Mouse (Mus musculus): ENCODE measurements around the gene Hist1h1a.
A peak's percentile ranks its signal among the peaks of the same experiment; 100 is the strongest.
"Not testable (repeated sequence)": the region's sequence is repeated elsewhere in the genome, so short reads cannot be mapped to it uniquely, and the experiment has no call there.

Hist1h1a gene

DNA sequence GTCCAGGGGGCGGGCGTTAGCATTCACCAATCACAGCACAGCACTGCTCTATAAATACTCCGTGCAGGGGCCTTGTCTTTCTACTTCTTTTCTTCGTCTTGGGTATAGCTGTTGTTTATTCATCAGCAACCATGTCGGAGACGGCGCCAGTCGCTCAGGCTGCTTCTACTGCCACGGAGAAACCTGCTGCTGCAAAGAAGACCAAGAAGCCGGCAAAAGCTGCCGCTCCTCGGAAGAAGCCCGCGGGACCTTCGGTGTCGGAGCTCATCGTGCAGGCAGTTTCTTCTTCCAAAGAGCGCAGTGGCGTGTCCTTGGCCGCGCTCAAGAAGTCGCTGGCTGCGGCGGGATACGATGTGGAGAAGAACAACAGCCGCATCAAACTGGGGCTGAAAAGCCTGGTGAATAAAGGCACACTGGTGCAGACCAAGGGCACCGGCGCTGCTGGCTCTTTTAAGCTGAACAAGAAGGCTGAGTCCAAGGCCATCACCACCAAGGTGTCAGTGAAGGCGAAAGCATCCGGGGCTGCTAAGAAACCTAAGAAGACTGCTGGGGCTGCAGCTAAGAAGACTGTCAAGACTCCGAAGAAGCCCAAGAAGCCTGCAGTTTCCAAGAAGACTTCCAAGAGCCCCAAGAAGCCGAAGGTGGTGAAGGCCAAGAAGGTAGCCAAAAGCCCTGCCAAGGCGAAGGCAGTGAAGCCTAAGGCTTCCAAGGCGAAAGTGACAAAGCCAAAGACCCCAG, at the start of gene Hist1h1a:
Gene Hist1h1a, plus strand, starts transcription at position 81 of the 738 bp plus-strand sequence.
- DNase-seq (ENCODE audit: inconsistent age in 2 of 2, low spot score in 1 of 2) = peak; percentile 86 to 95

DNA sequence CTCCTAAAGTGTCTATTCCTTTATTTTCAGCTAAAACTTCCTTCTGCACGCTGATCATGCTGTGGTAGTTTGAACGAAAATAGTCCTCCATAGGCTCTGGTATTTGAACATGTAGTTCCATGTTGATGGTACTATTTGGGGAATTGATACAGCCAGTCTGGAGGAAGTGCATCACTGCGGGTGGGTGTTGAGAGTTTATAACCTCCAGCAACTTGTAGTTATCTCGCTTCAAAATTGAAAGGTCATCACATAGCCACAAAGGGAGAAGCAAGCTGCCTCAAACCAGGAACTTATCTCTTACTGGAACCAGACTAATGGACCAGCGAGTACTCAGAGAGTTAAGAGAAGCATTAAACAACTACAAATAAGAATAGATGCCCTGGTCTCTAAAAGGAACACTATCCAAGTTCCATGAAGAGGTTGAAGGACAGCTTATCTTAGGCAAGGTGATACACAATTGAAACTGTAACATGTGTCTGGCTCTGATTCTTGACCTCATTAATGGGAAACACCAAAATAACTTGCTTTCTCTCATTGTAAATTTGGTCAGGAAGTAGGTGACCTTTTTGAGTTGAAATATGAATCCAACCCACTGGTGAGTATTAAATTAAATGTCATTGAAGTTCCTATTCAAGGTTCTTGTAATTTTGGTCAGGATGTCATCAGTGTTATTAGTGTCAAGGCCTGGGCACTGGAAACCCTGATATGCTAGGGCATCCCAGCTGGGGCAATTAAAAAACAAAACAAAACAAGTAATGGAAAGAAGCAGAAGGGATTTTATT, 47.0 kb upstream of the Hist1h1a start:
- DNase-seq (ENCODE audit: inconsistent age in 2 of 2, low spot score in 1 of 2) = peak in 1 of 2 experiments; percentile 66

DNA sequence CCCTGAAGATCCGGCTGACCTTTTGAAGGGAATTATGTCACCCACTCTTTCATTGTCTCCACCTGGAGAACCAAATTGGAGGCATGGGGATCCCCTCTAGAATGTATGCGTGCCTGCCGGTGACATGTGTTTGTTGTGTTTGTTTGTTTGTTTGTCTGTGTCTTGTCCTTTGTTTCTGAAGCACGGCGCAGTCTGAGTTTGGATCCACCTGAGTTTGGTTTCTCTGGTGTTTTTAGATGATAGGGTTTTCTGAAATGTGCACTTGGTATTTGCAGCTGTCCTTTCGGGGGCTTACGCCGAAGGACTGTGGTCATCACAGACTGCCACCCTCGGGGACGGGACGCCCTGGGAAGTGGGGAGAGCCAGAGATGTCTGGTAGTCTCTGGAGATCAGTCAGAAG, 46.3 kb upstream of the Hist1h1a start:
- no peak for DNase-seq (ENCODE audit: inconsistent age in 2 of 2, low spot score in 1 of 2)

DNA sequence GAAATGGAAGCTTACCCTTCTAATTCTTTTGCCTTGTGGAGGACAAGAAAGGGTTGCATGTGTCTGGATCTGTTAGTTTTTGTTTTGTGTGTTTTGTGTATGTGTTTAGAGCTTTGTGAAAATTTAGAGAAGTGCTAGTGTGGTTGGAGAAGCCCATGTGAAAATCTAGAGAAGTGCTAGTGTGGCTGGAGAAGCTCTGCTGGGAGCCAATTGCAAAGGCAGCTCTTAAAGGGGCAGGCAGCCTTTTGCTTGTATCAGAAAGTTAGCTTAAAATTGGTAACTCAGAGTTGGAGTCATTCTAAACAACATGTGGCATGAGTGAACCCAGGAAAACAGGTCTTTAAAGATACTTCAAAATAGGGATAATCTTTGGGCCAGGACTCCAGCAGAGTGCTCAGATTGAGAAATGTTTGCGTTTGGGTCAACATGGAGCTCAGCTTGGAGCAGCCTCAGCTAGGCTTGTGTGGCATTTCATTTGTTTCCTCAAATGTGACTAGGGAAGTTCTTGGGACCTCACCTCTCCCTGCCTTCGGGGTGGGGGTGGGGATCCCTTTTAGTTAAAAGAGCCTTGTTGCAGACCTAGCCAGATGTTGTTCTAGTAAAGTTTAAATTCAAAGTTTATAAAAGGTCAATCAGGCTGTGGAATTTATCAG, 45.7 kb upstream of the Hist1h1a start:
- DNase-seq (ENCODE audit: inconsistent age in 2 of 2, low spot score in 1 of 2) = not testable (repeated sequence)

DNA sequence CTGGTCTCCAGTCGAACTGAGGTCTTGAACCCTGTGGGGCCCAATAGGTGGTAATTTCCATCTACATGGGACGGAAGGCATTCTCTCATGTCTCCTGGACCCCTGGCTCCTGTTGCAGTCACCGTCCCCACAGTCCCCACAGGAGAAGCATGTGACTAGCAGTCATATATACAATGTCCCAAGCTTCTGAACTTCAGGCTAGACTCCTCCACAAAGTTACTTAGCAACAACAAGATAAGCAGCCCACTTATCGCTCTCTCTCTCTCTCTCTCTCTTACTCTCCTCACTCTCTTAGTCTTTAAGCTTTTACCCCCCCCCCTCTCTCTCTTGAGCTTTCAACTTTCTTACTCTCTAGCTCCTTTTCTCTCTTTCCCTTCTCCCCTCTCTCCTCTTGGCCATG, 39.2 kb upstream of the Hist1h1a start:
- no peak for DNase-seq (ENCODE audit: inconsistent age in 2 of 2, low spot score in 1 of 2)

DNA sequence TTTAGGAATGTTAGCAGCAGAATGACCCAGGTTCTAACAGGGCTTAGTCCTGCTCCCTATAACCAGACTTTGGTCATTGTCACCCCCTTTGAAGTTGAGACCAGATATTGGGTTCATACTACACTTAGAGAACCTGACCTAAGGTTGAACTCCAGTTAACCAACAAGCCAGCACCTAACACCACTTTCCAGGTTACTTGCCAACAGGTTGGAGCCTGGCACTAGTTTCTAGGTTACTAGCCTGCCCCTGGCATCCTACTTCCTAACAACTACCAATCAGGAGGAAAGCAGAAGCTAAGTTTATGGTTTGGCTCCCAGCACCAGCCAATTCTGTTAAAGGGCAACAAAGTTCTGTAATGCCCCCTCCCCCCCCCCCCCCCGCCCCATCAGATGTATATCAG, 38.3 kb upstream of the Hist1h1a start:
- DNase-seq (ENCODE audit: inconsistent age in 2 of 2, low spot score in 1 of 2) = no peak

DNA sequence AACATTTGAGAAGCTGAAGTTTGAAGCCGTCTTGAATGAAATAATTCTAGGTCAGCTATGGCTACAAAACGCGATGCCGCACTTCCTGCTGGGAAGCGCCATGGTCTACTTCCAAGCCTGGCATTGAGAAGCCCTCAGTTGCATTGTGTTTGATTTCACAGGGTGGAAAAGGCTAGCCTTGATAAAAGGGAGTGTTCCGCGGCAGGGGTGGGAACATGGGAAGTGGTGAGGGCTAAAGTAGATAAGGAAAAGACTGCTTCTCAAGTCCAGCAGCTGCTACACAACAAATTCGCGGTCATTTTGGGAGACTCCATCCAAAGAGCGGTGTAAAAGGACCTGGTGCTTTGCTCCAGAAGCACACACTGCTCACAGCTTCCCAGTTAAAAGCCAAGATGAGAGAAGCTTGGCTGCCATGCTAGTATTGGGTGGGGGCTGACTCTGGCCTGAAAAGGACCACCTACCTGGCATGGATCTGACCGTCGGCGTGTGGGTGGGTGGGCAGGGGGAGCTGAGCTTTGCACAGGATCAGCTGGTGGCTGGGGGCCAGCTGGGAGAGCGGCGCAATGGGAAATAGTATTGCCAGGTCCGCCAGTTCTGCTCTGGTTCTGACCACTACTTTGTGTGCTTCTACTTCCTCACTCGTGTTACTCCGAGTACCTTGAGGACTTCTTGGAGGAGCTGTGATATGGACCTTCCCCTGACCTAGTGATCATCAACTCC, 34.8 kb upstream of the Hist1h1a start:
- DNase-seq (ENCODE audit: inconsistent age in 2 of 2, low spot score in 1 of 2) = no peak

DNA sequence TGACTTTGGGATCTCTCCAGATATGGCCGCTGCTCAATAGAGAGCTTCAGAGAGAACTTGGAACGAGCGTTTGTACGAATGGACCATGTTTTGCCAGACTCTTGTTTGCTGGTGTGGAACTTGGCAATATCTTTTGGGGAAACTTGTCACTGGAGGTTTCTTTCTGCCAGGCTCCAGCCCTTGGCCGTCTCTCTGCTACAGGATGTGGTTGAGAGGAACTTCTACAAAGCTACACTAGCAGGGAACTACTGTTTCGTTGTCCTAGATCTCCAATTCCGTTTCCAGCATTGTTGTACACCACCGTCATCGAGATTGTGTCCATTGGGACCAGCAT, 34.3 kb upstream of the Hist1h1a start:
- no peak for DNase-seq (ENCODE audit: inconsistent age in 2 of 2, low spot score in 1 of 2)

DNA sequence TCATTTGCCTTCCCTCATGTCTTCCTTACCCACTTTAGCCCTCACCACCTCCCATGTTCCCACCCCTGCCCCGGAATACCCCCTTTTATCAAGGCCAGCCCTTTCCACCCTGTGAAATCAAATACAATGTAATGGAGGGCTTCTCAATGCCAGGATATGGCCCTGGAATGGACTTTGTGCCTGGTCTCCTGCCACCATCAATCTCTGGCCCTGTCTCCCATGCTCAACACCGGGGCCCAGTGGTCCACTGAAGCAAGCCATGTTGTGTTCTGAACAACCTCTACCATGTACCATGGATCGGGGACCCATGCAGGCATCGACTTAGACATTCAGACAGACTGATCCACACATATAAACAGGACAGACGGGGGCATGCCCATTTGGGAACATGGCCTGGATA, 33.8 kb upstream of the Hist1h1a start:
- no peak for DNase-seq (ENCODE audit: inconsistent age in 2 of 2, low spot score in 1 of 2)

DNA sequence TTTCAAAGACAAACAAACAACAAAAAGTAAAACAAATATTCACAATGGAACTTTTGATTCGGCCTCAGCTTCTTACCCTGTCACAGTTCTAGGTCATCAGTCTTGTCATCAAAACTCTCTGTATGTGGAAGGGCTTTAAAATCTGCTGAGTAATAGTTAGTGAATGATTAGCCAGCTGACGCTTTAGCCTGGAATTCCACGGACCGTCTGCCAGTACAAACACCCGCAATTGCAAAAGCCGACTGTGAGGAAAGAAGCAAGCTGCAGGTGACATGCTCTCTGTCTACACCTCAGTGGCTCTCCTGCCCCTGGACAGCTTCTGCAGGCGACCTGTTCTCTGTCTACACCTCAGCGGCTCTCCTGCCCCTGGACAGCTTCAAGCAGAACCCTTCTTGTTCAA, 33.0 kb upstream of the Hist1h1a start:
- DNase-seq (ENCODE audit: inconsistent age in 2 of 2, low spot score in 1 of 2) = peak in 1 of 2 experiments; percentile 75

DNA sequence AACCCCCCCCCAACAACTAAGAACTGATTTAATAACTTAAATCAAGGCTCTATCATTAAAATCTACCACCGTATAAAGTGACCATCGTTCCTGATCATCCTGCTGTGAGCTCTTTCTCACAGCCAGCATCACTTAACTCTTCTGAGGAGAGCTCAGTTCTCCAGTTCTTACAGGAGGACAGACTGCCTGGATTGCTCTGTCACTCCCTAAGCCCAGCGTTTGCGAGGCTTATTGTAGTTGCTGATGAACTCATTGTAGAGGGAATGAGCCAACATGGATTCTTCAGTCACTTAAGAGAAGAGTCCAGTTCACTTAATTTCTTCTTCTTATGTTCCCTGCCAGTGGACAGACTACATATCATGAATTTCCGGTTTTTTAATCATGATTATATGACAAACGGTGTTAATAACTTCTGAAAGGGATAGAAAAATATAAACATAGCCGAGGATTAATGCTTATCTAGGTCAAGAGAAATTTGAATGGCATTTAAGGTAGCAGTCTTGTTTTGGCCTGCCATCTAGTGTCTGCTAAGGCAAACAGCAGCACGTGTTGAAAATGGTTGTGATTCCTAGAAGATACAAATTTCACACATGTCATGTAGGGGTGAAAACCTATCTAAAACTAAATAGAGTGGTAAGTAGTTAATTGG, 31.2 kb upstream of the Hist1h1a start:
- peak in 1 of 2 experiments; percentile 74 for DNase-seq (ENCODE audit: inconsistent age in 2 of 2, low spot score in 1 of 2)

DNA sequence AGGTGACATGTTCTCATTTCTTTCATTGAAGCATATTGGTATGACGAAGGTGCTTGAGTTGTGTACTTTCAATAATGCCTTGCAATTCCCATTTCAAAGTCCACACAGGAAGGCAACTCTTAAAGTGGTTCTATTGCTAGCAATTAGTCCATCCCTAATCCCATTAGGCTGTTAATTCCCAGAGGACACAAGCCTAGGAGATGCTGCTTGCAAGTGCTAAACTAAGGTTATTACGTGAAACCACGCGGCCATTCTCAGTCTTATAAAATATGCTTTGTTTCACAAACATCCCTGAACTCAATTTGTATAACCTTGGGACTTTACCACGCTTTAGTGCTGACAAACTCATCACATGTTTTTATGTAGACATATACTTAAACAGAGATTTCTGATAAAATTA, 26.4 kb upstream of the Hist1h1a start:
- DNase-seq (ENCODE audit: inconsistent age in 2 of 2, low spot score in 1 of 2) = no peak

DNA sequence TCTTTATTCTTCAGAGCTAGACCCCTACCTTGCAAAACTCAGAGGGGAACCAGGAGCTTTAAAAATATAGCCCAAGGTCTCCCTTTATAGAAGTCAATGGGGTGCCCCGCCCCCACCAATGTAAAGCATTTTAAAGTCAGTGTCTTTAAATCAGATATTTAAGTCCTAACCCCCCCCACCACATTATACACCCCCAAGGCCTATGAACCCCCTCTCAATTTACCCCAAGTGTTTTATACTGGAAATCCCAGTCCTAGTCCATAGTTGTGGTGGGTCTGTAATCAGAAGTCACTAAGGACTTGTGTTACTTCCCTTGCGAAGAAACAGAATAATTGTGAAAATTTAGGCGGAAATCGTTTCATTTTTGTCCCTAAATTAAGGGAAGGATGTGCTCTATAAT, 25.4 kb upstream of the Hist1h1a start:
- peak in 1 of 2 experiments; percentile 57 for DNase-seq (ENCODE audit: inconsistent age in 2 of 2, low spot score in 1 of 2)

DNA sequence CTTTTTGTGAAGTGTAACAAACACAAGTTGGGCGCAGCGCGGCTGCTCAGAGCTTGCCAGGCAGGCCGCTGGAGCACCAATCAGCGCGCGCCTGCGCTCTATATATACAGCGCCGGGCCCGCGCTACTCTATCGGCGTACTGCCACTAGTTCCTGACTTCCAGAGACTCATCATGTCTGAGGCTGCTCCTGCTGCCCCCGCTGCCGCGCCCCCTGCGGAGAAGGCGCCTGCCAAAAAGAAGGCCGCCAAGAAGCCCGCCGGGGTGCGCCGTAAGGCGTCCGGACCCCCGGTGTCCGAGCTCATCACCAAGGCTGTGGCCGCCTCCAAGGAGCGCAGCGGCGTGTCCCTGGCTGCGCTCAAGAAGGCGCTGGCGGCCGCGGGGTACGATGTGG, 24.8 kb upstream of the Hist1h1a start, which contains the start of gene Hist1h1c:
Gene Hist1h1c, plus strand, starts transcription at position 132 of the 392 bp plus-strand sequence.
- peak; percentile 94 to 98 for DNase-seq (ENCODE audit: inconsistent age in 2 of 2, low spot score in 1 of 2)

DNA sequence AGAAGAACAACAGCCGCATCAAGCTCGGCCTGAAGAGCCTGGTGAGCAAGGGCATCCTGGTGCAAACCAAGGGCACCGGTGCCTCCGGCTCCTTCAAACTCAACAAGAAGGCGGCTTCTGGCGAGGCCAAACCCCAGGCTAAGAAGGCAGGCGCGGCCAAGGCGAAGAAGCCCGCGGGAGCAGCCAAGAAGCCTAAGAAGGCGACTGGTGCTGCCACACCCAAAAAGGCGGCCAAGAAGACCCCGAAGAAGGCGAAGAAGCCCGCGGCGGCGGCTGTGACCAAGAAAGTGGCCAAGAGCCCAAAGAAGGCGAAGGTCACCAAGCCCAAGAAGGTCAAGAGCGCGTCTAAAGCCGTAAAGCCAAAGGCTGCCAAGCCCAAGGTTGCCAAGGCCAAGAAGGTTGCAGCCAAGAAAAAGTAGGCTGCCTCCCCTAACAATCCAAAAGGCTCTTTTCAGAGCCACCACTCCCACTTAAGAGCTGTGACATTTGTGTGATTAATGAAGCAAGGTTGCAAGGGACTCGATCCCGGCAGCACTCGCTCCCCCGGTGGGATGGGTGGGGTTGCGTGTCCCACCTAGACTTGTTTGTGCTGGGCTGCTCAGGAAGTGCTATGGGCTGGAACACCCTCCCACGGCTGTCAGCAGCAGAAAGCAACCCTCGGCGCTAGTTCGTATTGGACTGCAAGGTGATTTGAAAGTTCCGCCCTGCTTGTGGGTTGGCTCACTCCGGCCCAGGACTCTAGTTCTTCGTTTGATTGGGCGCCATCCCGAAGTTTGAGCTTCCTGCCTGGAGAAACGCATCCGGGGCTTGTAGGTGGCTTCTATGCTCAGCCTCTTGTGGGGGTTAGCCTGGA, 24.2 kb upstream of the Hist1h1a start:
- DNase-seq (ENCODE audit: inconsistent age in 2 of 2, low spot score in 1 of 2) = peak; percentile 96 to 98

DNA sequence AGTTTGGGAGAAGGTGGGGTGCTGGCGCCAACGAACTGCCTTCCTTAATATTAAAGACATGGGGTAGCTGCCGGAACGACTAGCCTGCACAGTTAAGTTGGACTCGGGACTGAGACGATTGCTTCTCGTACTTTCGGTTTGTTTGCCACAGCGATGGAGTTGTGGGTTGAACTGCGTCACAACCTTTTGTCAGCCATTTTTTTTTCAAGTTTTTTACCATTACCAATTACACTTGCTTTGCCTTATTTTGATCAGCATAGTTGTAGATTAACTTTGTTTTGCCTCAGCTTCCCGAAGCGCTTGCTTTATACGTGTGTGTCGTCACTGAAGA, 23.6 kb upstream of the Hist1h1a start:
- DNase-seq (ENCODE audit: inconsistent age in 2 of 2, low spot score in 1 of 2) = no peak

DNA sequence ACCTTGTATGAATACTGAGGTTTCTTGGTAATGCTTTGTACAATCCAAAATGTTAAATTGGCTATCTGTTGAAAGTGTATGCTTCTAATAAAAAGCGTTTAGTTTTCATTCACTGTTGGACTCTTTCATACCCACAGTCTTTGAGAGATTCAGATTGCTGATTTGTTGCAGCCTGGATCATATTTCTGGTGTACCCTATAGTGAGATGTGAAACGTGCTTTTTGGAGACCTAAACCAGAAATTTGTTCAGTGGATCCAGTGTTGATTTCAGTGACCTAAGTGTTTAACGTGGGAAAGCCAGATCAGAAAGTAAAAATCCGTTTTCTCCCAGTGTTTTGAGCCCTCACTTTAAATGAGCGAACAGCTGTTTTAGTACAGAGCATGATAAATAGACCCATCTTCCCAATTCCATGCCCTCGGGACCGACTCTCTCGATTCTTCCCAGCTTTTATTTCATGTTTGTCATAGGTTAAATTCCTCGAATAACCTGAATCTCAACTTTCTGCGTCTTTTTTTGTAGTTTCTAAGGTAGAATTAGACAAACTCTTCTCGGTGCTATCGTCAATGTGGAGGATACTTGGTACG, 23.1 kb upstream of the Hist1h1a start:
- DNase-seq (ENCODE audit: inconsistent age in 2 of 2, low spot score in 1 of 2) = no peak

DNA sequence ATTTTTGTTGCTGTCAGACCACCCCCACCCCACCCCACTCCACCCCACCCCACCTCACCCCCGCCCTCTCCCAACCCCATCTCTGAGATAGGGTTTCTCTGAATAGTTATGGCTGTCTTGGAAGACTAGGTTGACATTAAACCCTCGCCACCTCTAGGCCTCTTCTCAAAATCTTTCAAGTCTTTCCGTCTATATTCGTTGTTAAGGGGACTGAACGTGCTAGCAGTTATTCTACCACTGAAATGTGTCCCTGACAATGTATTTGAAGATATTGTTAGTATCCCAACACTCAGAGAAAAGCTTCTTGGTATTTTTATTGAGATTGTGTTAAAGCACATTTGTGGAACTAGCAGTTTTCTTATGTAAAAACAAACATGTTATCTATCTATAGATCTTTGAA, 22.6 kb upstream of the Hist1h1a start:
- DNase-seq (ENCODE audit: inconsistent age in 2 of 2, low spot score in 1 of 2) = no peak

DNA sequence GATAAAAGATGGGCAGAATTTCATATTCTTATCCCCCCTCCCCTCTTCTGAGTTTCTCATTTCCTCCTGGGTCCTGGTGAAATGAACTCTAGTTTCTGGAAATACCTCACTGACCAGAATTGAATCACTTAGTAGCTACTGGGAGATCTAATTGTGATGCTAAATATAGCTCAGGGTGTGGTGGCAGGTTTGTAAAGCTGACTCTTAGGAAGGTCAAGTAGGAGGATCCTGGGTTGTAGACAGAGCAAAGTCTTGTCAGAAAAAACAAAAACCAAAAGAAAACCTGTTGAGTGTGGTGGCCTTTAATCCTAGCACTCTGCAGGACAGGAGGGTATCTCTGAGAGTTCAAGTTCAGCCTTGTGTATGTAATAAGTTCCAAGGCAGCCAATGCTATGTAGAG, 21.5 kb upstream of the Hist1h1a start:
- no peak for DNase-seq (ENCODE audit: inconsistent age in 2 of 2, low spot score in 1 of 2)

DNA sequence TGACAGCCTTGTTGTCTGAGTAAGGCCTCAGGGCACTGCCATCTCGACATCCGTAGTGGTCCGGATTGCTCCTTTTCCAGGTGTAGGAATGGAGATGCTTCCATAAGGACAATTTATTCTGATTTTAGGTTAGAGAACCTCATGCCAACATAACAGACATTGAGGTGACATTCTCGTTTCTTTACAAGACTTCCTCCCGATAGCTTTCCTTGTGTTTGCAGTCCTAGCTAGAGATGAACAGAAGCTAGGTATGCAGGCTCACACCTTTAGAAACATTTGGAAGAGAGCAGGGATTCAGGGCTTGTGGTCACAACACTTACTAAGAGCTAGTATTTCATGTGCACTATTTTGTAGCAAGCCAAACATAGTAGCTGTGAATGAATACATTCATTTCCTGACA, 20.3 kb upstream of the Hist1h1a start:
- DNase-seq (ENCODE audit: inconsistent age in 2 of 2, low spot score in 1 of 2) = no peak

Data from adrenal gland, adult (tissue).